Mouse (Mus musculus) C2C12 (cell line): Measurements from ENCODE around the gene Ipo7.

Experiments used
- CEBPB ChIP-seq: IDR thresholded peaks from one replicate; pipeline ENCODE4 v1.6.1; 2011; ENCODE audit warnings: low read depth, mild to moderate bottlenecking, control low read depth, moderate library complexity
- CTCF ChIP-seq: IDR thresholded peaks from one replicate; pipeline ENCODE4 v1.5.1; 2011; ENCODE audit not compliant: control insufficient read depth, insufficient read depth, insufficient read length
- MAX ChIP-seq: IDR thresholded peaks from one replicate; pipeline ENCODE4 v1.6.1; 2011; ENCODE audit warnings: mild to moderate bottlenecking, control low read depth
- MYOD1 ChIP-seq: IDR thresholded peaks from one replicate; pipeline ENCODE4 v1.6.1; 2011; ENCODE audit warnings: low read depth; ENCODE audit not compliant: control insufficient read depth, insufficient read length
- MYOG ChIP-seq: IDR thresholded peaks from one replicate; pipeline ENCODE4 v1.6.1; 2011; ENCODE audit not compliant: control insufficient read depth, insufficient read length; ENCODE audit errors: extremely low read depth
- USF1 ChIP-seq: IDR thresholded peaks from one replicate; pipeline ENCODE4 v1.6.1; 2011; ENCODE audit warnings: low read depth, mild to moderate bottlenecking, control low read depth, moderate library complexity

- TF ChIP-seq USF1 (no peak), CTCF (no peak), MYOG (no peak), MAX (no peak), MYOD1 (no peak), CEBPB (no peak)
These were observed 42.1 kb downstream of the Ipo7 start for GRCm38 (mm10) chr7:110060106-110060668.
